Mouse (Mus musculus): Measurements from ENCODE around the gene Nova2.

GRCm38 (mm10) chr7:18904971-18905370 lies 20.7 kb upstream of the Nova2 start:
- TF ChIP-seq CTCF (IDR thresholded peaks at IDR 0.05; ENCODE audit: borderline replicate concordance, control insufficient read depth, extremely low read depth, insufficient read depth, low read length, poor library complexity) (no peak), POLR2A (IDR thresholded peaks at IDR 0.05; ENCODE audit: control insufficient read depth, extremely low read depth, insufficient read depth, low read length, poor library complexity) (no peak)
